Comparison of ENCODE assay signal across 9 mouse cellular contexts in genomic region chr16:81330539-81330938, GRCm38 (mm10).
A peak's percentile ranks its signal among the peaks of the same experiment; 100 is the strongest.
DNase-seq lines count a peak whose midpoint lies in the region; ATAC-seq and TF ChIP-seq lines count a peak whose summit lies in the region.
"Had no signal": no experiment of that assay in that cellular context is flagged by ENCODE, and none has a peak within 500 bp of the region (broad histone marks: within the 10 kb centered on the region; RNA-seq: fewer than 3 reads in every experiment).

No protein-coding gene starts in this region.

- no peaks in the 10 kb centered on the region for H3K36me3 ChIP-seq in hindbrain, embryonic 12.5 days
- H3K36me3 ChIP-seq: liver, embryonic 15.5 days had no signal

- H3K27ac ChIP-seq in hindbrain, embryonic 12.5 days, result no peak overlapping the region
- H3K27ac ChIP-seq: liver, embryonic 15.5 days had no signal

- ATAC-seq in Patski, result peak; percentile 35
- peak; percentile 52; the same call in 1 of the 2 replicates for ATAC-seq in hindbrain, embryonic 12.5 days (ENCODE audit: low FRiP score)

- H3K27me3 ChIP-seq in Patski, result no peaks in the 10 kb centered on the region
- no peaks in the 10 kb centered on the region for H3K27me3 ChIP-seq in hindbrain, embryonic 12.5 days
- H3K27me3 ChIP-seq: liver, embryonic 15.5 days had no signal

- H3K4me1 ChIP-seq in hindbrain, embryonic 12.5 days, result no peaks in the 10 kb centered on the region; the same call in 1 of the 2 replicates
- H3K4me1 ChIP-seq: liver, embryonic 15.5 days had no signal

- POLR2A ChIA-PET in Patski (lab: Charles Lee), result no interaction called here

- no peak overlapping the region for H3K4me2 ChIP-seq in hindbrain, embryonic 12.5 days (replicated peaks)
- H3K4me2 ChIP-seq: liver, embryonic 15.5 days had no signal

- WGBS in hindbrain, embryonic 12.5 days, result 16% methylated on average over 2 of the region's 2 CpGs

- intact Hi-C loops in left cerebral cortex, postnatal 36 days (cut with DNase I), result no loop called here

- H3K4me3 ChIP-seq in hindbrain, embryonic 12.5 days, result no peak overlapping the region
- H3K4me3 ChIP-seq: liver, embryonic 15.5 days had no signal

- DNase-seq in kidney, adult 9 months, result peak; percentile 32
- DNase-seq in kidney, adult 11 months, result no peak
- no peak for DNase-seq in Patski (ENCODE audit: low read depth, low spot score)
- DNase-seq in cerebellum, postnatal 36 days, result peak; percentile 48 to 66
- peak; percentile 25 to 29 for DNase-seq in left cerebral cortex, postnatal 36 days (ENCODE audit: low spot score in 2 of 2)
- peak; percentile 24 for DNase-seq in retina, postnatal 7 days (ENCODE audit: low read depth, low spot score)
- no peak for DNase-seq in spleen, postnatal 36 days (ENCODE audit: low spot score in 2 of 2)

- no peaks in the 10 kb centered on the region for H3K9me3 ChIP-seq in hindbrain, embryonic 12.5 days (replicated peaks)
- H3K9me3 ChIP-seq: liver, embryonic 15.5 days had no signal

- in situ Hi-C loops in Patski (cut with MboI; ENCODE audit: low pct_unique_long_range_greater_than_20kb), result no loop called here

- CTCF ChIA-PET in Patski (lab: Charles Lee), result no interaction called here

- no peak overlapping the region for H3K9ac ChIP-seq in hindbrain, embryonic 12.5 days
- H3K9ac ChIP-seq: liver, embryonic 15.5 days had no signal

- TF ChIP-seq CTCF in Patski (IDR thresholded peaks at IDR 0.05), result peak; percentile 67

Comparison
In these comparisons a context has a peak if more than half of its experiments do, and no peak if none do; other contexts are left out.
1. DNase-seq: peak in kidney, adult 9 months (single experiment), cerebellum, postnatal 36 days (2 of 2), left cerebral cortex, postnatal 36 days (2 of 2) and retina, postnatal 7 days (single experiment); none in kidney, adult 11 months (single experiment), Patski (single experiment) and spleen, postnatal 36 days (0 of 2).